Mouse (Mus musculus): Measurements from ENCODE around the gene Gm4788. TPM values are rescaled to one million over a fixed set of nuclear protein-coding genes. Genes with fewer than 3 reads are reported as not detected.

Gm4788 gene
- 3.1 and 3.4 TPM in 2 replicates for polyA plus RNA-seq (2012; rRNA removed)

DNA sequence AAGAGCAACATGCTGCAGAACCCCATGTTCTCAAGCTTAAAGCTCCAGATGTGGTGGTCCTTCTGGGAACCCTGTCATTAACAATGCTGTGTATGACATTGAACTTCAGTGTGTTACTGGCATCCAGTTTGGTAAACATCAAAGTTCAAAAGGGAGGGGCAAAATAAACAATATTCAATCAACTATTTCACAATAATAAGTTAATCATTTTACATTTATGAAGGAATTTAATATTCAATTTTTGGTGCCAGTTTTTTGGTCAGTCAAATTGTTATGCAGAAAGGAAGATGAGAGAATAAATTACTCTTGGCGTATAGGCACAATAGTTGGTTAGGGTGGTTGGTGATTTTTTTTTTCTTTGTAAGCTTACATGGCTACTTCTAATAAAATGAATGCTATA lies at the start of gene Gm4788:
Gene Gm4788 (minus strand): TSS at position 101 of the 400 bp plus-strand sequence.

Other genes starting within 250 kb of the Gm4788 start
- 8.9 and 12.2 TPM in 2 replicates for gene Cfhr1, start 221.0 kb downstream of the Gm4788 start, polyA plus RNA-seq (2012; rRNA removed)
- gene Cfhr2, start 77.5 kb upstream of the Gm4788 start, polyA plus RNA-seq (2012; rRNA removed): 111 and 136 TPM in 2 replicates

Measured in liver, embryonic 18 days (tissue).